Mouse (Mus musculus): Measurements from ENCODE around the gene Akap17b. TPM values are rescaled to one million over a fixed set of nuclear protein-coding genes. Genes with fewer than 3 reads are reported as not detected.
"Not testable (repeated sequence)": the region's sequence is repeated elsewhere in the genome, so short reads cannot be mapped to it uniquely, and the experiment has no call there.

Gene Akap17b
- polyA plus RNA-seq, 1 experiment from 2014 or later: 0.86 TPM

DNA sequence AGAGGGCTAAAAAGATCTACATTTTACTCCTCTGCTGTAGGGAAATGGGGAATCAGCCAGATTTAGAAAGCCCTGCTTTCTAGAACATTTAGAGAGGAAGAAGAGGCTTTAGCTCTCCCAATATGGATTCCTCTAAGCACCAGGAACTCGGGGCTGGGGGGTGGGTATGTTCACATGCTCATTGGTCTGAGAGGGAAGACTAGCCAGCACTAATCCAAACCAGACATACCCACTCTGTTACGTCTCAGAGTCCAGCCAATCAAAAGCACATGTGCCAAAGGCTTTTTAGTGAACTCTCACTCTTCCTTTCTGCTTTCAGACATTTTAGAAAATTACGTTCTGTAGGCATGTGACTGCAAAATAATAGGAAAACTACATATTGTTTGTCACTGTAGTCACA lies 45.5 kb downstream of the Akap17b start:
- Histone ChIP-seq H3K27me3 (replicated peaks) (no peaks in the 10 kb centered on the region), H3K4me1 (peaks cover 15% of the 10 kb centered on the region; the same call in 1 of the 2 replicates), H3K4me2 (peak overlapping the region; percentile 81), H3K36me3 (peaks cover 18% of the 10 kb centered on the region), H3K27ac (peak overlapping the region; percentile 30; the same call in 1 of the 2 replicates), H3K4me3 (peak overlapping the region; percentile 70; the same call in 1 of the 2 replicates), H3K9ac (peak overlapping the region; percentile 78; the same call in 1 of the 2 replicates), H3K9me3 (replicated peaks) (no peaks in the 10 kb centered on the region)
- 41% methylated on average over 3 of the region's 3 CpGs for WGBS (ENCODE audit: insufficient replicate concordance)
- ATAC-seq: no peak

DNA sequence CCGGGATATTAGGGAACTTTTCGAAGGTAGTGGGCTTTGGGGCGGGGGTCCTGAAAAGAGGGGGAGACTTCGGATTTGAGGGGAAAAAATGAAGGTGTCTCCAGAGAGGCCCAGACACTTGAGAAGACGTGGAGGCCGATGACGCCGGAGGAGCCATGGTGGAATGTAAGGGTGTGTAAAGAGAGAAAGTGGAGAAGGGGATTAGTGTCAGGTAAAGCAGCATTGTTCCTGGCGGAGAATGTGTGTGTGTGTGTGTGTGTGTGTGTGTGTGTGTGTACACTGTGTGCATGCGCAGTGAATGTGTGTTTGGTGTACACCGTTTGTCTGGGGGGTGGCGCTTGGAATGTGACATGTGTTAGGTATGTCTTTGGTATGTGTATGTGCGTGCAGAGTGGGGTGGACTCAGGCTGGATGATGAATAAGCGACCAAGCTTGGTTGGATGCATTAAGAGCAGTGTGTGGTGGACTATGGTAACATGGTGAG lies 46.3 kb downstream of the Akap17b start:
- H3K4me2 ChIP-seq: peak overlapping the region; percentile 81
- peaks cover 15% of the 10 kb centered on the region; the same call in 1 of the 2 replicates for H3K4me1 ChIP-seq
- peak overlapping the region; percentile 70 for H3K4me3 ChIP-seq
- peaks cover 14% of the 10 kb centered on the region for H3K36me3 ChIP-seq
- no peaks in the 10 kb centered on the region for H3K27me3 ChIP-seq (replicated peaks)
- H3K9me3 ChIP-seq (replicated peaks): no peaks in the 10 kb centered on the region
- ATAC-seq: no peak
- peak overlapping the region; percentile 78 for H3K9ac ChIP-seq
- 18% methylated on average over 14 of the region's 14 CpGs for WGBS (ENCODE audit: insufficient replicate concordance)
- H3K27ac ChIP-seq: no peak overlapping the region

DNA sequence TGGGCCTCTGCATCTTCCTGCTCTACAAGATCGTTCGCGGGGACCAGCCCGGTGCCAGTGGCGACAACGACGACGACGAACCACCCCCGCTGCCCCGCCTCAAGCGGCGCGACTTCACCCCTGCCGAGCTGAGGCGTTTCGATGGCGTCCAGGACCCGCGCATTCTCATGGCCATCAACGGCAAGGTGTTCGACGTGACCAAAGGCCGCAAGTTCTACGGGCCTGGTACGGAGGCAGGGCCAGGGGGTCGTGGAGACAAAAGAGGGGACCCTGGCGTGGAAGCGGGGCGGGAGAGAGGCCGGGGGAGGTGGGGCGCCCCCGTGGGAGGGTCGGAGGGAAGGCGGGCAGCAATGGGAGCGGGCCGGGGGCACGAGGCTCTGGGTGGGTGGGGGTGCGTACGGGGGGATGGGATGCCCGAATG lies 46.8 kb downstream of the Akap17b start:
- peak overlapping the region; percentile 81 for H3K4me2 ChIP-seq
- peak overlapping the region; percentile 78 for H3K9ac ChIP-seq
- peak; percentile 72 for ATAC-seq
- peak overlapping the region; percentile 70 for H3K4me3 ChIP-seq
- H3K27ac ChIP-seq: peak overlapping the region; percentile 73
- peaks cover 11% of the 10 kb centered on the region; the same call in 1 of the 2 replicates for H3K36me3 ChIP-seq
- H3K9me3 ChIP-seq (replicated peaks): no peaks in the 10 kb centered on the region
- H3K4me1 ChIP-seq: peaks cover 15% of the 10 kb centered on the region; the same call in 1 of the 2 replicates
- H3K27me3 ChIP-seq (replicated peaks): no peaks in the 10 kb centered on the region
- WGBS (ENCODE audit: insufficient replicate concordance): 9% methylated on average over 40 of the region's 41 CpGs

DNA sequence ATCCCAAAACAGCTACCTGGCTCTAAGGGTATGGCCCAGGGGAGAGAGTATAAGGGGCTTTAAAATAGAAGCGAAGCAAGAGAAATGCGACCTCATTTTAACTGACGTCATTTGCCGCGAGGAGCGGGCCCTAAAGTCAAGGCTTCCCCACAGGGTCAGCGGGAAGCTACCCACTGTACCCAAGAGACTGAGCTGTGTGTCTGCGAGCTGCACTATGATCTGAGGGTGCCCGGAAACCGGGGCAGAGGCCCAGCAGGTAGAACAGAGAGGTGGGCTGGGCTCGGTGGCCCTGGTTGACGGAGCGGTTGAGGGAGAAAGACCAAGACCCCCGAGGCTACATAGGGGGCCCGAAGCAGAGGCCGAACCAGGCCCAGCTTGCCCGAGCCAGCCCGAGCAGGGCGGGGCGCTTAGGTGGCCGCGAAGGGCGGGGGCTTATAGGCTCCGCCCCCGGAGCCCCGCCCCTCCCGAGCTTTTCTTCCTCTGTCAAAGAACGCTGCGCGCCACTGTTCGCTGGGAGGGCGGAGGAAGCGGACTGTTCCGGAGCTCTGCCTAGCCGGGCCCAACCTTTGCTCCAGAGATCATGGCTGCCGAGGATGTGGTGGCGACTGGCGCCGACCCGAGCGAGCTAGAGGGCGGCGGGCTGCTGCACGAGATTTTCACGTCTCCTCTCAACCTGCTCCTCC lies 47.3 kb downstream of the Akap17b start, which contains the start of gene Pgrmc1:
Gene Pgrmc1, plus strand, starts transcription at position 500 of the 683 bp plus-strand sequence.
- WGBS (ENCODE audit: insufficient replicate concordance): 16% methylated on average over 44 of the region's 45 CpGs
- Histone ChIP-seq H3K36me3 (peaks cover 10% of the 10 kb centered on the region; the same call in 1 of the 2 replicates), H3K27ac (peak within 1 kb of the TSS; percentile 73)

GRCm38 (mm10) chrX:36596483-36597120 lies 48.6 kb downstream of the Akap17b start:
- WGBS (ENCODE audit: insufficient replicate concordance): 61% methylated on average over 5 of the region's 5 CpGs

More for the DNA sequence above, 47.3 kb downstream of the Akap17b start, which contains the start of gene Pgrmc1:
- no peaks in the 10 kb centered on the region for H3K27me3 ChIP-seq (replicated peaks)
- peak within 1 kb of the TSS; percentile 81 for H3K4me2 ChIP-seq
- peak within 1 kb of the TSS; percentile 70 for H3K4me3 ChIP-seq
- H3K9me3 ChIP-seq (replicated peaks): no peaks in the 10 kb centered on the region
- peak within 1 kb of the TSS; percentile 78 for H3K9ac ChIP-seq
- peaks cover 15% of the 10 kb centered on the region; the same call in 1 of the 2 replicates for H3K4me1 ChIP-seq
- ATAC-seq: peak; percentile 95

GRCm38 (mm10) chrX:36595247-36595646 lies 49.9 kb downstream of the Akap17b start:
- no peaks in the 10 kb centered on the region for H3K36me3 ChIP-seq
- H3K27ac ChIP-seq: no peak overlapping the region
- peaks cover 15% of the 10 kb centered on the region; the same call in 1 of the 2 replicates for H3K4me1 ChIP-seq
- no peak overlapping the region for H3K4me2 ChIP-seq
- no peak for ATAC-seq
- no peak overlapping the region for H3K4me3 ChIP-seq
- no peak overlapping the region for H3K9ac ChIP-seq
- no peaks in the 10 kb centered on the region for H3K9me3 ChIP-seq (replicated peaks)
- 47% methylated on average over 3 of the region's 3 CpGs for WGBS (ENCODE audit: insufficient replicate concordance)
- no peaks in the 10 kb centered on the region for H3K27me3 ChIP-seq (replicated peaks)

More at GRCm38 (mm10) chrX:36596483-36597120, 48.6 kb downstream of the Akap17b start:
- not testable (repeated sequence) for H3K9me3 ChIP-seq (replicated peaks); H3K9ac ChIP-seq; H3K27me3 ChIP-seq (replicated peaks); H3K27ac ChIP-seq; ATAC-seq; H3K4me2 ChIP-seq; H3K36me3 ChIP-seq; H3K4me3 ChIP-seq
- peaks cover 15% of the 10 kb centered on the region; the same call in 1 of the 2 replicates for H3K4me1 ChIP-seq

DNA sequence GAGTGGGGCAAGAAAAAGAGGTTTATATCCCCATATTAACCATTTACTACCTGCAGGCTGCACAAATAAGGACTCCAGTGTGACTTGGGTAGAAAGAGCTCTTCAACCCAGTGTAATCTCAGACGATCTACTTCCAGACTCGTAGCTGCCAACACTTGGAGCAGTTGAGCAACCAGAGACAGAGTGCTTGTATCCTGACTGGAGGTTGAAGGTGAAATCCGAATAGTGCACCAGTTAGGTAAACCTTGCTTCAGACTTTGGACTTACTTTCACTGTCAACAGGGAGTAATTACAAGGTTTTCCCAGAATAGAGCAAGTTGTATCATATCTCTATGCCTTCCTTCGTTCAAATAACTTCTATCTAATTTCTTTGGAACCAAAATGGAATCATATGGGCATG lies 53.7 kb downstream of the Akap17b start:
- no peak for ATAC-seq
- H3K9me3 ChIP-seq (replicated peaks): no peaks in the 10 kb centered on the region
- H3K36me3 ChIP-seq: no peaks in the 10 kb centered on the region
- 46% methylated on average over 4 of the region's 4 CpGs for WGBS (ENCODE audit: insufficient replicate concordance)
- H3K4me1 ChIP-seq: no peaks in the 10 kb centered on the region
- H3K9ac ChIP-seq: no peak overlapping the region
- no peak overlapping the region for H3K4me3 ChIP-seq
- H3K4me2 ChIP-seq: no peak overlapping the region
- H3K27ac ChIP-seq: no peak overlapping the region
- no peaks in the 10 kb centered on the region for H3K27me3 ChIP-seq (replicated peaks)

DNA sequence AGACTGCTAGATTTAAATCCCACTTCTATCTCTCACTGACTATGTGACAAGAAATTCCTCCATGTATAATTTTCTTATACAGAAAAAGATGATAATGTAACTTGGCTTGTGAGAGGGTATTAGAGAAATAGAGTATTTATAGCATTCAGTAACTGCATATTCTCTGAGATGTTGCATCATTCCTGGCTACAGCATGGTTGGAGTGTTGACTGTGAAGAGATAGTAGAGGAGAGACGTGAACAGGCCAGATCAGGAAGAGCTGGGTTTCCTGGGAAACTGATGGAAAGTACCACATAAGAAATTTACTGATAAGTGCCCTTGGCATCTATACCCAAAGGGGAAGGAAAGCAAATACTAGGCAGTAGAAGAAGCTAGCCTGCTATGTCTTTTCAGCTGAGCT lies 54.1 kb downstream of the Akap17b start:
- no peaks in the 10 kb centered on the region for H3K4me1 ChIP-seq
- no peak overlapping the region for H3K27ac ChIP-seq
- H3K9me3 ChIP-seq (replicated peaks): no peaks in the 10 kb centered on the region
- H3K27me3 ChIP-seq (replicated peaks): no peaks in the 10 kb centered on the region
- no peak overlapping the region for H3K9ac ChIP-seq
- H3K4me2 ChIP-seq: no peak overlapping the region
- WGBS (ENCODE audit: insufficient replicate concordance): 23% methylated on average over 1 of the region's 1 CpGs
- no peaks in the 10 kb centered on the region for H3K36me3 ChIP-seq
- no peak for ATAC-seq
- no peak overlapping the region for H3K4me3 ChIP-seq

DNA sequence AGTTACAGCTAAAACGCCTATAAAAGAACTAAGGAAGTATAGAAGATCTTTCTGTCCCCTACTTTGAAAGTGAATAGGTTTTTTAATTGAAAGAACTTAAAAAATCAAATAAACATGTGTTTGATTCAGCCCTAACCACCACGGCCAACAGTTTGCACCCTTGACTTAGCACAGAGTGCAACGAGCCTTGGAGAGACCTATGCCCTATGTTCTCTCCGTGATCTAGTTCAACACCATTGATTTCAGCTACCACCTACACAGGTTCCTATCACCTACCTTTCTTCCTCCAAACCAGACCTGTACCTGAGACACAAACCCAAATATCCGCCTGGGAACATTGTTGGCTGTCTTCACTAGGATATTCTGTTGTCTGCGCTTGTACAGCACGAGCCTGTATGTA lies 54.9 kb downstream of the Akap17b start:
- Histone ChIP-seq H3K27ac (no peak overlapping the region), H3K27me3 (replicated peaks) (no peaks in the 10 kb centered on the region), H3K4me2 (no peak overlapping the region), H3K9me3 (replicated peaks) (no peaks in the 10 kb centered on the region), H3K9ac (no peak overlapping the region), H3K4me3 (no peak overlapping the region), H3K4me1 (no peaks in the 10 kb centered on the region), H3K36me3 (no peaks in the 10 kb centered on the region)
- no peak for ATAC-seq
- WGBS (ENCODE audit: insufficient replicate concordance): 64% methylated on average over 7 of the region's 7 CpGs

DNA sequence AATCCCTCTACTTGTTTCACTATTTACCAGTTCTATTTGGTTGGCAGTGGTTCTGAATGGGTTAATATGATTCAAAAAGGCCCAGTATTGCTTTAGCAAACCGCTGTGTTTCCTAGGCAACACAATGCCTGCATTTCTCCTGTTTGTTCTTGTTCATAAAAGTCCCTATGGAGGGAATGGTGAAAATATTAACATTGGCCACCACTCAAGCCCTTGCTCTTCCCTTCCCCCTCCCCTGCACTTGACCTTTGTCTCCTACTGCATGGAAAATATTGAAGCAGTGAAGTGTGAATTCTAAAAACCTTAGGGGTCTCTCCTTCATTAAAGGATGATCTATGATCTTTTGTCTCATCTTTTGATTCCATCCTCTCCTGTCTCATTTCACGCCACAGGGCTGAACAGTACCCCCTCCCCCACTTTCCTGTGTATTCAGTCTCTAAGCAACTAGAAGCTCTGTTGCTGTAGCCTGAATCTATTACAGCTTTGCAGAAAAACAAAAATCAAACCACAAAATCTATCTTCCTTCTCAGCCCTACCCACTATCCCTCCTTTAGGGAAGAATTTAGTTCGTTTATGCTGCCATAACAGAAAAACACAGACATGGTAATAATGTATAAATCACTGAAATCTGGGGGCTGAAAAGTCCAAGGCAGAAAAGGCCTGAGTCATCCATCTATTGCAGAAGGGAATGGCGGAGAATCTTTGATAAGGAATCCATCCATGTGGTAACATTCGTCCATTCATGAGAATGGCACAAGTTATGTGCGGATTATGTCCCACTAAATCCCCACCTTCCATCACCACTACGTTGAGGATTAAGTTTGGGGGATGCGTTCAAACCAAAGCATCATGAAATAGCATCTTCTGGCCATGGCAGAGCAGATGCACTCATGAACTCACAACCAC lies 57.6 kb downstream of the Akap17b start:
- 56% methylated on average over 8 of the region's 8 CpGs for WGBS (ENCODE audit: insufficient replicate concordance)
- no peak for ATAC-seq
- H3K4me2 ChIP-seq: no peak overlapping the region

GRCm38 (mm10) chrX:36586629-36587303 lies 58.4 kb downstream of the Akap17b start:
- Histone ChIP-seq H3K4me3 (no peak overlapping the region), H3K9me3 (replicated peaks) (no peaks in the 10 kb centered on the region), H3K9ac (no peak overlapping the region), H3K27me3 (replicated peaks) (no peaks in the 10 kb centered on the region), H3K36me3 (no peaks in the 10 kb centered on the region), H3K4me1 (no peaks in the 10 kb centered on the region), H3K27ac (no peak overlapping the region), H3K4me2 (no peak overlapping the region)
- WGBS (ENCODE audit: insufficient replicate concordance): 79% methylated on average over 1 of the region's 1 CpGs
- no peak for ATAC-seq

More for the DNA sequence above, 57.6 kb downstream of the Akap17b start:
- Histone ChIP-seq H3K9ac (no peak overlapping the region), H3K36me3 (no peaks in the 10 kb centered on the region), H3K4me3 (no peak overlapping the region), H3K27me3 (replicated peaks) (no peaks in the 10 kb centered on the region), H3K4me1 (no peaks in the 10 kb centered on the region), H3K9me3 (replicated peaks) (no peaks in the 10 kb centered on the region), H3K27ac (no peak overlapping the region)

Data from liver, embryonic 12.5 days (tissue).